Mouse (Mus musculus) frontal cortex, adult (tissue): ENCODE measurements around the gene Gna12.

Experiments
- ATAC-seq: cut with Nextera tagmentation; 2 replicates; pipeline ENCODE4 v1.9.2; 2017; ENCODE audit warnings: mild to moderate bottlenecking, moderate library complexity, mixed read lengths; ENCODE audit not compliant: low TSS enrichment

Gene Gna12

DNA sequence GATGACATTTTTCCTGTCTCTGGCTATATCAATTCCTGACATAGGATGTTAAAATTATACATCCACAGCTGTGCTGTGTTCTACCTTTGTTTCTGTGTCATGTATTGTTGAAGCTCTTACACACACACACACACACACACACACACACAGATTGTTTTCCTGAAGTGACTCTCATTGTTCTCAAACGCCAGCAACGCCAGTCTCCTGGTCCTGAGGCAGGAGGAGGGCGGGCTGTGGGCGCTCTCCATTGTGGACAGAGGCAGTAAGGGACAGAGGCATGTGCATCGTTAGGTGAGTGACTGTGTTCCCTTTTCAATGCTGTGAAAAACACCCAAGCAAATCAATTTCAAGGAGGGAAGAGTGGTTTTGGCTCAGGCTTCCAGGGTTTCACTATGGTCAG lies 77.0 kb downstream of the Gna12 start:
- no peak for ATAC-seq

DNA sequence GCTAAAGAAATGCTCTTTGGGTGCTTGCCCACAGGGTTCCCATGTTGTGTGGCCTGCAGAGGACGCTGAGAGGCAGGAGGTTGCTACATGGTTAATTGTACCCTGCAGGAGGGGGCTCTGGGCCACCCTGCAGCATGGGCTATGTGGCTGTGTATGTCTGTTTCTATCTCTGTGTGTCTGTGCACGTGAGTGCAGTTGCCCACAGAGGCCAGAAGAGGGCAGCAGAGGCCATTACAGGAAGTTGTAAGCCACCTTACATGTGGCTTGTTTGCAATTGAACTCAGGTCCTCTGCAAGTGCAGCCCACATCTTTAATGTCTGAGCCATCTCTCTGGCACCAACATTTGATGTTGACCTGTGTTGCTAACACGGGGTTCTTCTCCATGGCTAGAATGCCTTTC lies 77.6 kb downstream of the Gna12 start:
- ATAC-seq: no peak

DNA sequence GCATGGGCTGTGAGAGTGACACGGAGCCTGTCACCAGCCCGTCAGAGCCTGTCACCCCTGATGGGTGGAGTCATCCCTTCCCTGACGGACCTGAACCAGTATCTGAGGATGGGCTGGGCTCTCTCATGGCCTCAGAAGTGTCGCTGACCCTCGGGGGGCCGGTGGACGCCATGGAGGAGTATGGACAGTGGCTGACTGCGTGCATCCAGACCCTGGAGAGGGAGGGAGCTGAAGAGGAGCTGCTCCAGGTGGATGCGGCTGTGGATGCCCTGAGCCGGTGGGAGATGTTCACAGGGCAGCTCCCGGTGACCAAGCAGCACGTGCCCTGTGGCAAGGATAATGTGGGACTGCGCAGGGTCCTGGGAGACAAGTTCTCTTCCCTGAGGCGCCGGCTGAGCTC lies 78.2 kb downstream of the Gna12 start:
- no peak for ATAC-seq

DNA sequence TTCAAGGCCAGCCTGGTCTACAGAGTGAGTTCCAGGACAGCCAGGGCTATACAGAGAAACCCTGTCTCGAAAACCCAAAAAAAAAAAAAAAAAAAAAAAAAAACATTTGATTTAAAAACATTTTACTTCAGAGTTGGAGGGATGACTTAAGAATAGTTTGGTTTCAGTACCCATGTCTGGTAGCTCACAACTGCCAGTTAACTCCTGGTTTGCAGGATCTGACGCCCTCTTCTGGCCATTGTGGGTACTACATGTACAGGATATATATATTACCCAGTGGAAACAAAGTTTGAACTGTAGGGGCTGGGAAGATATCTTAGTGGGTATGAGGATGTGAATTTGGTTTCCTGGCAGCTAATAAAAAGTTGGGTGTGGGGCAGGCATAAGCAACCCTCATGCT lies 79.3 kb downstream of the Gna12 start:
- ATAC-seq: no peak

DNA sequence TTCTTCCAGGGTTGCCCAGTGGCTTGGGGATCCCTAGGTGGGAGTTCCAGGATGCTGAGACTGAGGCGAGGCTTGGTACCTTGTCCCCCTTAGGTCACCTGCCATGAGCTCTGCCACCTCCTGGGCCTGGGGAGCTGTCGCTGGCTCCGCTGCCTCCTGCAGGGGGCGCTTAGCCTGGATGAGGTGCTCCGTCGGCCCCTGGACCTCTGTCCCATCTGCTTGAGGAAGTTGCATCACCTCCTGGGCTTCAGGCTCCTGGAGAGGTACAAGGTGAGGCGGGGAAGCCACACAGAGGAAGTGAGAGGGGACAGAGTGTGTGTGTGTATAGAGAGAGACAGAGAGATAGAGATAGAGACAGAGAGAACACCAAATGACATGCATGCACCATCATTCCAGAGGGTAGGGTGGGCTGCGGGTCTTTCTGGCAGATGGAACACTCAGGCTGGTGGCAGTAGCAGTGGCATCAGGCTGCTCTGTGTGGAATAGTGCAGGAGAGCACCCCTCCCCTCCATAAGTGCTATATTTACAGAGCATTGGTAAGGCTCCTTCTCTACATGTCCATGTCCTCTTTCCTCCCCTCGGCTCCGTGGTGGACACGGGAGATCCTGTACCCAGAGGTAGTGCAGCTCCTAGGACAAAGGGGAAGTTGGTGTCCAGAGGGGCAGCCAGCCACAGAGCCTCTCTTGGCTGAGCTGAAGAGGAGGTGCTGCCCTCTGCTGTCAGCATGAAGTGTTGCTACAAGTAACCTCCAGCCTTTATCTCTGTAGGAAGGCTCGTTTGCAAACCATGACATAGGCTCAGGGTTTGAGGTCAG lies 81.0 kb downstream of the Gna12 start:
- ATAC-seq: peak; percentile 81

DNA sequence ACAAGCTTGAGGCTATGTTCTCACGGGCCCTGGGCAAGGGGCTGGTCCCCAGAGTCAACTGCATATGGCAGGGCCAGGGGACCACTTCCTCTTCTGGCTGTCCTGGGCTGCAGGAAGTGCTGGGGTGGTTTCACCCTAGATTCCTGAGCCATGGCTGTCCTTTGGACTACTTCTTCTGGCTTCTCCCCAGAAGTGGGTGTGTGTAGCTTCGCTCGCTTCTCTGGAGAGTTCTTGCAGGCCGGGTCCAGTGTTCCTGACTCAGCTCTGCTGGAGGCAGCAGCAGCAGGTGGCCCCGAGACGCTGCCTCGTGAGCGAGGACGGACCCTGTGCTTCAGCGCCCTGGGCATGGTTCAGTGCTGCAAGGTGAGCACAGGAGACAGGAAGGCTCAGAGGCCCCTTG lies 81.8 kb downstream of the Gna12 start:
- ATAC-seq: no peak

DNA sequence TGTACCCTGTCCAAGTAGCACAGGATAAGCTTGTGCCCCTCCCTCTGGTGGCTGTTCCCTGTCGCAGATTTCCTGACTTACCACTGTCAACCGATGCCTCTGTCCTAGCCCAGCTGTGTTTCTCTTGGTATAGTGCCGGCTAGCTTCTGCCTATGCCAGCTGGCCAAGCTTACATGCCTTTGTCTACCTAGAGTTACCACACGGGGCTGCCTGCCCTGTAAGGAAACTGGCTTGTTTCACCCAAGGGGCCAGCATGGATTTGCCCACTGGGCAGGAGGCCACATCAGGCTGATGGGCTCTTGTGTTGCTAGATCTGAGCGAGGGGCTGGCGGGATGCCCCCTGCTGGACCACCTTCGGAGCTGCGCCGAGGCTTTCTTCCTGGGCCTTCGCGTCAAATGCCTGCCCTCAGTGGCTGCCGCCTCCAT lies 86.5 kb downstream of the Gna12 start:
- ATAC-seq: no peak

DNA sequence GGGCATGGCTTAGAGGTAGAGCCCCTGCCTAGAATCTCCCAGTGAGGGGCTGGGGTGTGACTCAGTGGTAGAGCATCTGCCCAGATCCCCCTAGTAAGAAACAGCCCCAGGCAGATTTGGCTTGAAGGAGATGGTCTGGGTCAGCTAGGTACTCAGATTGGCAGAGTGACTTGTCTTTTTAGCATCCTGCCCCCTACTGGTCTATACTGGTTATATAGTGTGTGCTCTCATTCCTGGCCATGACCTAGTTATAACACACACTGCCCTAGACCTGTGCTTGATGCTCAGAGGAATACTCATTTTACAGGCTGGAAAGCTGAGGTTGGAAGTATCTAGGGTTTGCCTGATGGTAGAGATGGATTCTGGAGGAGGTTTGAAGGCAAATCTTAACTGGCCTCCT lies 88.4 kb downstream of the Gna12 start:
- no peak for ATAC-seq

DNA sequence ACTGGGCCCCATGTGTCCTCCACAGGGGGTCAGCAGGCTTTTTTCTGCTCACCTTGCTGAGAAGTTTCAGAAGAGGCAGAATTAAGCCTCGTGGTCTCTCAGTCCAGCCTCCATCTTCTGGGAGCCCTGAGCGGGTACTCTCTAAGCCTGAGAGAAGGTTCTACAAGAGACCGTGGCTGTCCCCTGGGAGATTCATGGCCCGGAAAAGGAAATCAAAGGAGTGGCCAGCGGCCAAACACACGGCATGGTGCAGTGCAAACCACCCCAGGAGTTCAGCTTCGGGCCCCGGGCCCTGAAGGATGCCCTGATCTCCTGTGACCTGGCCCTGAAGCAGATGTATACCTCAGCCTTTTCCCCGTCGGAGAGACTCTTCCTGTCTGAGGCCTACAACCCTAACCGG lies 89.2 kb downstream of the Gna12 start:
- ATAC-seq: no peak

DNA sequence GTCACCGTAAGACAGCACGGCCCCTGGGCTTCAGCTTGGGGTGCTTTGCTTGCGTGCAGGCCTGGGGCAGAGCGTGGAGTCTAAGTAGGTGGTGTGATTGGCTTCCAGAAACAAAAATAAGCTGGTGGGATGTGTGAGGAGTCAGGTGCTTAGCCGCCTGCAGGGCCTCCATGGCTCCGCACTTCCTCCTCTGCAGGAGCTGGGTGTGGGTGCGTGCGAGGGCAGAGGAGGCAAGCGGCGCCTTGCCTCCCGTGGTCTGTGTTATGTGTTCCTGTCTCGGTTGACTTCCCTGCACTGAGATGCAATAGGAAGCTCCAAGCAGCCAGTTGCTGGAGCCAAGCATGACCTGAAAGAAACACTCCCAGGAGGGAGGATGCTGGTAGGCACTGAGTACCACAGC lies 90.4 kb downstream of the Gna12 start:
- peak; percentile 76 for ATAC-seq

DNA sequence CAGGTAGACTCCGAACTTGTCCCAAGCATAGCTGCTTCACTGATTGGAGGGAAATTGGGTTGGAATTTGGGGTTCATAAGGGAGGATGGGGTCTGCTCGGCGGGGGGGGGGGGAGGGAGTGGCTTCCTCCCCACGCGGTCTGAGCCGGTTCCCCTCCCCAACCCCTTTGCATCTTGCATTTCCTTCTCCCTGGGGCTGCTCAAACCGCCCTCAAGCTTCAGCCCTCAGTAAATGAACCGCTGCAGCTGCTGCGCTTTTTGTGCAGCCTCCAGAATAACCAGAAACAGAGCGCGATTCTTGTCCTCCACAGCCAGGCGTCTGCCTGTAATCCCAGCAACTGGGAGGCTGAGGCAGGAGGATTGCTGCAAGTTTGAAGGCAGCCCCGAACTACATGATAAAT lies 94.1 kb downstream of the Gna12 start:
- no peak for ATAC-seq

DNA sequence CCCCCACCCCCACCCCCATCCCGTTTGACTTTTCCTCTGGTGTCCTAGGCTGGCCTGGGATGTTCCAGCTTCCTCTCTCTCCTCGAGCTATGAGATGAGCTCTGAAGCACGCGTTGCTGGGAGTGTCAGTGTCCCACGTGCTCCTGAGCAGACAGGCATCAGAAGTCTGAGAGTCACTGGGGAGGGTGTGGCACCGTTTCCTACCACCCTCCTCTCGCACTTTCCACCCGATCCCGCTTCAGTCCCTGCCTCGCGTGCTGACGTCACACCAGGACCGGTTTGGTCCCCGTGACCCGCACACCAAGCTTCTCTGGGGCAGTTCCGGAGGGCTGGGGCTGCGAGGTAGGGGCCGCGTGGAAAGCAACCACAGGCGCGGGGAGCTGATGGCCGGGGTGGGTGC lies 94.9 kb downstream of the Gna12 start:
- ATAC-seq: peak; percentile 54

DNA sequence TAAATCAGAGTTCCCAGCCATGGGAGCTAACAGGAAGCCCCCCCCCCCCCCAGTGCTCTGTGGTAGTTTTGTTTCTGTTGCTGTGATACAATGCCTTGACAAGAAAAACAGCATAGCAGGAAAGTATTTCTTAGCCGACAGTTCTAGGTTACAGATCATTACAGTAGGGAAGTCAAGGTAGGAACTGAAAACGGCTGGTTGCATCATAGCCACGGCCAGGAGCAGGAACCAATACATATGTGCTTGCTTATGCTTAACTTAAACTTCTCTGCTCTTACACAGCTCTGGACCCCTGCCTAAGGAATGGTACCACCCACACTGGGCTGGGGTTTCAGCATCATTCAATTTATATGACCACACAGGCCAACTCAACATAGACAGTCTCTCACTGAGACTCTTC lies 96.9 kb downstream of the Gna12 start:
- no peak for ATAC-seq

DNA sequence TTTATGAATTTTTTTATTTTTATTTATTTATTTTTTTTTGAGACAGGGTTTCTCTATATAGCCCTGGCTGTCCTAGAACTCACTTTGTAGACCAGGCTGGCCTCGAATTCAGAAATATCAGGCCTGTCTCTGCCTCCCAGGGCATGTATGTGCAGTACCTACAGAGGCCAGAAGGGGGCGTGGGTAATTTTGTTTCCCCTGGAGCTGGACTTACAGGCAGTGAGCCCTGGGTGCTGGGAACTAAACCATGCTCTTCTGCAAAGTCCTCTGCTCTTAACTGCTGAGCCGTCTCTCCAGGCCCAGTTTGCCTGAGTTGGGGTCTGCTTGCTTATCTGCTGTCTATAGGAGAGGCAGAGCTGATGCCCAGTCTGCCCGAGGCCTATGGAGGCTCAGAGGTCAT lies 98.0 kb downstream of the Gna12 start:
- no peak for ATAC-seq

DNA sequence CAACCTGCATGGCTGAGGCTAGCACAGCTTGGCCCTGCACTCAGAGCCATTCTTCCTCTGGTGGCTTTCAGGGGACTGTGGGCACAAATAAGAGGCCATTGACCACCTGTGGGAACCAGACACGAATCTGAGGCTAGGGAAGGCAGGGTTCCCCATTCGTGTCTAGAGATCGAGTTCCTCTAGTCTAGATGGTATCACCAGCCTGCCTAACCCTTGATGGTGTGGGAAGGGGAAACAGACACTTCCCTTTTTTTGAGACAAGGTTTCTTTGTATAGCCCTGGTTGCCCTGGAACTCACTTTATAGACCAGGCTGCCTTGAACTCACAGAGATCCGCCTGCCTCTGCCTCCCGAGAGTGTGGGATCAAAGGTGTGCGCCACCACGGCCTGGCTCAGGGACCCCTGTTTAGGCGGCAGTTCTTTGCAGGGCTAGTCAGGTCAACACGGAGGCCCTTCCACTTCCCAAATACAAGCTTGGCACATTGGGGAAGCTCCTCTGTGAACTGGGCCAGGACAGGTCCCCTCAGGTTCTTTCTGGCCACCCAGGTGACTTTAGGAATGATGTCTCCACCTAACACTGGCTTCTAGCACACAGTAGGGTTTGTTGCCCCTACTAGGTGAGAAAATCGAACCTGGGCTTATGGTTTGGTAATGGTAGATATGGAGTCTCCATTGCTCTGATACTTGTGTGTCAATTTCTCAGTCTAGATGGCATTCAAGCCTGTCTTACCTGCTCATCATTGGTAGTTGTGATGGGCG lies 99.0 kb downstream of the Gna12 start:
- ATAC-seq: no peak

DNA sequence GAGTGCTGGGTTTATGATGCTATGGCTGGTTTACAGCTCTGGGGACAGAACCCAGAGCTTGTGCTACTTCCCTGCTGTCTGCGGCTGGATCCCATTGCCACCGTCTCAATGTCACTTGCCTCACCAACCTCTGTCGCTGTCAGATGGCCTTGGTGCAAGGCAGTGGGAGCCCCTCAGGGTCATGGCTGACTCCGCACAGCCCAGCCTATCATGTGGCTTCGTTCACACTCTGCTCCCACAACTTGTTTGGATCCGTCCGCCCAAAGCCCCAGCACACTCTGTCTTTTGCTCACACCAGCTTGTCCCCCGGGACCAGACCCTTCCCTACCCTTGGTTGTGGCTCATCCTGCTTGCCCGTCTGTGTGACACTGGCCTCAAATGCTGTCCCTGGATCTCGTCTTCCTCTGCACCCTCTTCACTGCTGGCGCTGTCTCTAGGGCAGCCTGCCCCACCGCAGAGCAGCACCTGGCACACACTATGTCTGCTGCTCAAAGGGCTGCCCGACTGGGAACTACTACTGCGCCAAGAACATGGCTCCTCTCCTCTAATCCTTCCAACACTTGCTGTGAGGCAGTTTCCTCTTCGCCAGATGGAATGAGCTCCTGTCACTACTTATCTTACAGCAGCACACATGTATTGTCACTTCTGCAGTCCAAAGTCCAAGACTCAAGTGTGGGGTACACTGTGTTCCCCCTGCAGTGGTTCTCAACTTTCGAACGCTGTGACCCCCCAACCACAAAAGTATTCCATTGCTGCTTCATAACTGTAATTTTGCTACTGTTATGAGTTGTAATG lies 103.1 kb downstream of the Gna12 start:
- ATAC-seq: no peak

DNA sequence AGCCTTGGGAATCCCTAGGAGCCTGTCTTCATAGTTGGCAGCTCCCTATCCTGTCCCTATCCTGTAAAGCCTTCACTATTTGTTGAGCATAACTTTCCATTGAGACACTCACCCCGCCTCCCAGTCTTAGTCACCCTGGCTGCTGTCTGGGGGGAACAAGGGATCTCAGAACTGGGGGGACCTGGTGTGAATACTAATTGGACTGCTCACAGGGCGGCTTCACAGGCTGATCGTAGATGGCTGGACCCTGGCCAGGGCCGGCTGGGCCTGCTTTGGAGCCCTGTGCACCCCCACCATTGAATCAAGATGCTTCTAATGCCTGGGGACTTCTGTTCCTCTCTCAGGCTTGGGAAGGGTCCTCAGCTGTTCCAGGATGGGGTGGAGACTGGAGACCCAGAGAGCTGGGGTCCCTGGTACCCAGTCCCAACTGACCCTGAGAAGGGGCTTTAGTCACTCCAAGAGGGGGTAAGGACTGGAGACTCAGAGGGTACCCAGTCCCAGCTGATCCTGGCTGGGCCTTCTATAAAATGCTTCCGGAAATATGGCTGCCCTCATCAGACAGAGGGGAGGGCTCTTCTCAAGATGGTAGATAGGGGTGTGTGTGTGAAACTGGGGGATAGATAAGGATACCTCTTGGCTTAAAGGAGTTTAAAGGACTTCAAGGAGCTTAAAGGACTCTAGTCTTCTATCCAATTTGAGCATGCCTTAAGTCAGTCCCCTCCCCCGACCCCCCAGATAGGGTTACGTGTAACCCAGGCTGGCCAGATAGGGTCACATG lies 104.0 kb downstream of the Gna12 start:
- 0 out of 2 replicates have a peak, but pooled peaks have one; percentile 28 for ATAC-seq

DNA sequence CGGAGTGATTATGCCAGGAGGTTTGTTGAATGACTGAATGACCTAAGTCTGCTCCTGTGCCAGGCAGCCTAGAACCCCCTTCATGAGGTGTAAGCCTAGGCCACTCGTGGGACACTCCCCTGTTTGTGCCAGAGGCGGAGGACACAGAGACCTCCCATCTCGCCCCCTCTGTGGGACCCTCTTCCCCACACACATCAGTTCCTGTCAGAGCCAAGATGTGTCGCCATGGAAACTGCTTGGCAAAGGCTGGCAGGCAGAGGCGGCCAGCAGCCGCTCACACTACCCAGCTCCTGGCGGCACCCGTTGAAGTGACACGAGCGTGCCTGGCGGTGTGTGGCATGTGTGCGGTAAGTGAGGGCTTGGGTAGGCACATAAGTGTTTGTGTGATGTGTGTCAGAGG lies 106.4 kb downstream of the Gna12 start, which contains the start of gene Amz1:
TSS of gene Amz1 (plus strand) at position 306 of the 400 bp plus-strand sequence.
- peak; percentile 75 for ATAC-seq

DNA sequence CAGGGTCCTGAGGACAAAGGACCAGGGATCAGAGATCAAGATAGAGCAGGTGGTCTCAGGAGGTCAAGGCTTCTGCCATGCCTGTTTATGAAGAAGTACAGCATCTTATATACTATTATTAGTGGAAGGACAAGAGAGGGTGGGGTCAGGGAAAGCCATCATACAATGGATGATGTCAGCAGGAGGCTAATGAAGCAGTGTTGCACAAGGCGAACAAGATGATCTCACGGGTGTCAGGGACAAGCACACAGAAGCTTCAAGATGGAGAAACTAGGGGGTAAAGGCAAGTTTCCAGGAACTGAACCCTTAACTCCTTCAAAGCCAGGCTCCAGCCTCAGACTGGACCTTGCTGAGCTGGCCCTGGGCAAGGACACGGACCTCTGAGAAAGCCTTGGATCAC lies 108.1 kb downstream of the Gna12 start:
- ATAC-seq: no peak

DNA sequence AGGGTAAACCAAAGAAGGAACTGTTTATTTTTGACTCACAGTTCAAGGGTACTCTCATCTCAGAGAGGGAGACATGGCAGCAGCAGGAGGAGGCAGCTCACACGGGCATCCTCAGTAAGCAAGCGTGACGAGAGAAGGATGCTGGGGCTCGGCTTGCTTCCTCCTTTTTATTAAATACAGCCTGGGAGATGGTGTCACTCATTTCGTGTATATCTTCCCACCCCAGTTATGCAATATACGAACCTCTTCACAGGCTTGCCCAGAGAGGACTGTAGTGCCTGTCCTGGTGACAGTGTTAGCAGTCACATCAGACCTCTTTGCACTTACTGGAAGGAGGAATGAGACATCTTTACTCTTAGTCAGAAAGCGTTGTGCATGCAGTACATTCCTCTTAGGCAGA lies 109.5 kb downstream of the Gna12 start:
- no peak for ATAC-seq

DNA sequence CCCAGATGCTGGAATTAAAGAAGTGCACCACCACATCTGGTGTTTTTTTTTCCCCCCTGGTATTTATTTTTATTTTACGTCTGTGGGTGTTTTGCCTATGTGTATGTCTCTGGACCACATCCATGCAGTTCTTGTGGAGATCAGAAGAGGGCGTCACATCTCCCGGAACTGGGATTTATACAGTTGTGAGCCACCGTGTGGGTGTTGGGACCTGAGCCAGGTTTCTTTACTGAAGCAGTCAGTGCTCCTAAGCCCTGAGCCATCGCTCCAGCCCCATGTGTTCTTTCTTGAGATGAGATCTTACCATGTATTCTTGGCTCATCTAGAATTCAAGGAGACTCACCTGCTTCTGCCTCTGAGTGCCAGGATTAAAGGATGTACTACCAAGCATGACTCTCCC lies 119.2 kb downstream of the Gna12 start:
- peak; percentile 38 for ATAC-seq

DNA sequence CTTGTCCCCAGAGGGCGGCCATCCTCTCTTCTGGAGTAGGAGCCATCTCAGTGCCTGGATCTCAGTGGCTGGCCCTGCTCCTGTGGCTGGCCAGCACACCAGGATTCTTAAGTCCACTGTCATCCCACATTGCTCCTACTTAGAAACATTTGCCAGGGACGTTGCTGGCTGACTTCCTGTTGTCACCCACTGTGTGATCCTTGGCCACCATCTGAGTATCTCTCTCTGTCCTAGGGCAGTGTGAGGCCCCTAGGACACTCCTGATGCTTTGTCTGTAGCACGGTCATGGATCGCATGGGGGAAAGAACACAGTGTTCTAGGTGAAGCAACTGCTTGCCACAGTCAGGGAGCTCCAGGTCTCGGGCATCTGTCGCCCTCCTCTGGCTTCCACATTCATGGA lies 119.9 kb downstream of the Gna12 start:
- ATAC-seq: no peak
